10 mouse cellular contexts compared by ENCODE assay signal in the genomic region with DNA sequence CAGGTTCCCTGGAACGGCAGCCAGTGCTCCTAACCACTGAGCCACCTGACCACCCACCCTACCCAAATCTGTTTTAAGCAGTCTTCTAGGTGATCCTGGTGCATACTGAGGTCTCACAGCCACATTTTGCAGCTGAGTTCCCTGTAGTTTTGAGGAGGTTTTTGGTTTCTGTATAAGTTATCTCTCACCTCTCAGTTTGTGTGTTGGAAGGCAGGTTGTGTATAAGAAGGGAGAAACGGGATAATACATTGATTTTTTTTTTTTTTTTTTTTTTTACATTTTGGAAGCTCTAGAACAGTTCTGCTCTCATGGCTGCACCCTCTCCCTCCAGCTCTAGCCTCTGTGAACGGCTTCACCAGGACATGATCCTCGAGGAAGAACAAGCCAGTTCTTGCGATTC. TPM values are rescaled to one million over a fixed set of nuclear protein-coding genes. Genes with fewer than 3 reads are reported as not detected.
DNase-seq lines count a peak whose midpoint lies in the region; ATAC-seq lines count a peak whose summit lies in the region.
"Had no signal": no experiment of that assay in that cellular context is flagged by ENCODE, and none has a peak within 500 bp of the region (broad histone marks: within the 10 kb centered on the region; RNA-seq: fewer than 3 reads in every experiment).

No protein-coding gene starts in this region.

- DNase-seq in kidney, adult 11 months: no peak
- DNase-seq in thymus, postnatal 0 days (ENCODE audit: low spot score): no peak
- no peak for DNase-seq in right cerebral cortex, postnatal 10 days (ENCODE audit: low spot score in 2 of 2)
- DNase-seq in left cerebral cortex, postnatal 36 days (ENCODE audit: low spot score in 2 of 2): no peak
- DNase-seq: thymus, adult 2 months had no signal

- H3K9me3 ChIP-seq in kidney, embryonic 14.5 days (ENCODE audit: control insufficient read depth, low read length): no peaks in the 10 kb centered on the region
- no peaks in the 10 kb centered on the region; the same call in 1 of the 2 replicates for H3K9me3 ChIP-seq in embryonic facial prominence, embryonic 13.5 days
- H3K9me3 ChIP-seq in hindbrain, embryonic 15.5 days: no peaks in the 10 kb centered on the region
- H3K9me3 ChIP-seq in midbrain, embryonic 16.5 days (replicated peaks; ENCODE audit: control insufficient read depth, low read length, poor library complexity, severe bottlenecking): no peaks in the 10 kb centered on the region

- H3K27ac ChIP-seq in kidney, embryonic 14.5 days (ENCODE audit: low read depth, low read length): no peak overlapping the region
- H3K27ac ChIP-seq in embryonic facial prominence, embryonic 13.5 days: no peak overlapping the region
- no peak overlapping the region for H3K27ac ChIP-seq in hindbrain, embryonic 15.5 days (replicated peaks)
- no peak overlapping the region for H3K27ac ChIP-seq in midbrain, embryonic 16.5 days (ENCODE audit: low read length)

- H3K36me3 ChIP-seq in kidney, embryonic 14.5 days (ENCODE audit: control insufficient read depth, insufficient read depth, low read length): peaks cover 25% of the 10 kb centered on the region
- peaks cover 43% of the 10 kb centered on the region for H3K36me3 ChIP-seq in embryonic facial prominence, embryonic 13.5 days
- H3K36me3 ChIP-seq in hindbrain, embryonic 15.5 days: peaks cover 32% of the 10 kb centered on the region
- peaks cover 33% of the 10 kb centered on the region for H3K36me3 ChIP-seq in midbrain, embryonic 16.5 days (ENCODE audit: control insufficient read depth, insufficient read depth, low read length)

- H3K4me2 ChIP-seq in kidney, embryonic 14.5 days (replicated peaks; ENCODE audit: low read depth, low read length): peak overlapping the region; percentile 74
- H3K4me2 ChIP-seq in embryonic facial prominence, embryonic 13.5 days: peak overlapping the region; percentile 78
- peak overlapping the region; percentile 85 for H3K4me2 ChIP-seq in hindbrain, embryonic 15.5 days
- H3K4me2 ChIP-seq in midbrain, embryonic 16.5 days (ENCODE audit: low read length): peak overlapping the region; percentile 70

- 77% methylated on average over 5 of the region's 5 CpGs for WGBS in kidney, embryonic 14.5 days
- 76% methylated on average over 5 of the region's 5 CpGs for WGBS in embryonic facial prominence, embryonic 13.5 days
- WGBS in hindbrain, embryonic 15.5 days: 72% methylated on average over 5 of the region's 5 CpGs
- WGBS in midbrain, embryonic 16.5 days: 78% methylated on average over 5 of the region's 5 CpGs

- H3K9ac ChIP-seq in kidney, embryonic 14.5 days (ENCODE audit: low read depth, low read length): no peak overlapping the region
- H3K9ac ChIP-seq in embryonic facial prominence, embryonic 13.5 days: peak overlapping the region; percentile 66; the same call in 1 of the 2 replicates
- peak overlapping the region; percentile 91 for H3K9ac ChIP-seq in hindbrain, embryonic 15.5 days
- H3K9ac ChIP-seq in midbrain, embryonic 16.5 days (ENCODE audit: low read depth, low read length): peak overlapping the region; percentile 65

- no peaks in the 10 kb centered on the region for H3K27me3 ChIP-seq in kidney, embryonic 14.5 days (ENCODE audit: control insufficient read depth, insufficient read depth, low read length)
- H3K27me3 ChIP-seq in embryonic facial prominence, embryonic 13.5 days: no peaks in the 10 kb centered on the region
- no peaks in the 10 kb centered on the region for H3K27me3 ChIP-seq in hindbrain, embryonic 15.5 days
- H3K27me3 ChIP-seq in midbrain, embryonic 16.5 days (ENCODE audit: control insufficient read depth, insufficient read depth, low read depth, low read length): no peaks in the 10 kb centered on the region
- H3K27me3 ChIP-seq: megakaryocyte, embryonic 14.5 days had no signal

- intact Hi-C loops in left cerebral cortex, postnatal 36 days (cut with DNase I): no loop called here

- peaks cover 11% of the 10 kb centered on the region; the same call in 1 of the 2 replicates for H3K4me1 ChIP-seq in kidney, embryonic 14.5 days (ENCODE audit: control insufficient read depth, insufficient read depth, low read length)
- H3K4me1 ChIP-seq in embryonic facial prominence, embryonic 13.5 days: peaks cover 16% of the 10 kb centered on the region
- H3K4me1 ChIP-seq in hindbrain, embryonic 15.5 days (replicated peaks): peaks cover 31% of the 10 kb centered on the region
- peaks cover 19% of the 10 kb centered on the region for H3K4me1 ChIP-seq in midbrain, embryonic 16.5 days (ENCODE audit: control insufficient read depth, insufficient read depth, low read length)

- peak overlapping the region; percentile 89; the same call in 1 of the 2 replicates for H3K4me3 ChIP-seq in kidney, embryonic 14.5 days (ENCODE audit: low read length)
- peak overlapping the region; percentile 91 for H3K4me3 ChIP-seq in embryonic facial prominence, embryonic 13.5 days
- H3K4me3 ChIP-seq in hindbrain, embryonic 15.5 days: peak overlapping the region; percentile 84
- peak overlapping the region; percentile 88 for H3K4me3 ChIP-seq in midbrain, embryonic 16.5 days (ENCODE audit: low read depth, low read length)
- H3K4me3 ChIP-seq: megakaryocyte, embryonic 14.5 days had no signal

- no peak for ATAC-seq in kidney, embryonic 14.5 days (ENCODE audit: low FRiP score, low TSS enrichment)
- ATAC-seq in embryonic facial prominence, embryonic 13.5 days (ENCODE audit: insufficient number of reproducible peaks, insufficient read depth, low FRiP score, low TSS enrichment, low read depth): no peak
- ATAC-seq in hindbrain, embryonic 15.5 days (ENCODE audit: low FRiP score, low read depth): no peak
- no peak for ATAC-seq in midbrain, embryonic 16.5 days

RNA-seq across cellular contexts. Expression of a gene that starts 2.1 kb away (rescaled TPM):
- 8.3 and 8.9 TPM in 2 replicates for polyA plus RNA-seq in kidney, embryonic 14.5 days (2014; fragmentation: Nextera tagmentation; extraction: Ambion mirVana)
- 10.8 and 11.7 TPM in 2 replicates for polyA plus RNA-seq in embryonic facial prominence, embryonic 13.5 days (2015; fragmentation: Nextera tagmentation; extraction: Ambion mirVana)
- 12.0 and 12.7 TPM in 2 replicates for polyA plus RNA-seq in hindbrain, embryonic 15.5 days (2015; fragmentation: Nextera tagmentation; extraction: Ambion mirVana)
- 14.0 and 14.8 TPM in 2 replicates for polyA plus RNA-seq in midbrain, embryonic 16.5 days (2015; fragmentation: Nextera tagmentation; extraction: Ambion mirVana)
- 2.1 and 2.6 TPM in 2 replicates for polyA plus RNA-seq in thymus, postnatal 0 days (2015; fragmentation: Nextera tagmentation; extraction: Ambion mirVana)
- 10 to 100 TPM; 12.8 to 12.9 TPM for total RNA-seq in left cerebral cortex, postnatal 36 days (2021)

RNA-seq across cellular contexts. Expression of a gene that starts 17.5 kb away (rescaled TPM):
- polyA plus RNA-seq in kidney, embryonic 14.5 days (2014; fragmentation: Nextera tagmentation; extraction: Ambion mirVana): 9.1 and 14.3 TPM in 2 replicates
- polyA plus RNA-seq in embryonic facial prominence, embryonic 13.5 days (2015; fragmentation: Nextera tagmentation; extraction: Ambion mirVana): 12.8 and 16.3 TPM in 2 replicates
- polyA plus RNA-seq in hindbrain, embryonic 15.5 days (2015; fragmentation: Nextera tagmentation; extraction: Ambion mirVana): 13.8 and 14.6 TPM in 2 replicates
- polyA plus RNA-seq in midbrain, embryonic 16.5 days (2015; fragmentation: Nextera tagmentation; extraction: Ambion mirVana): 15.4 and 17.6 TPM in 2 replicates
- polyA plus RNA-seq in thymus, postnatal 0 days (2015; fragmentation: Nextera tagmentation; extraction: Ambion mirVana): 12.8 TPM in 2 replicates
- total RNA-seq in left cerebral cortex, postnatal 36 days (2021): 10 to 100 TPM; 16.2 to 17.3 TPM

RNA-seq across cellular contexts. Expression of a gene that starts 30.0 kb away (rescaled TPM):
- polyA plus RNA-seq in kidney, embryonic 14.5 days (2014; fragmentation: Nextera tagmentation; extraction: Ambion mirVana): 4.9 and 12.3 TPM in 2 replicates
- polyA plus RNA-seq in embryonic facial prominence, embryonic 13.5 days (2015; fragmentation: Nextera tagmentation; extraction: Ambion mirVana): 17.3 and 18.1 TPM in 2 replicates
- 23.5 and 24.1 TPM in 2 replicates for polyA plus RNA-seq in hindbrain, embryonic 15.5 days (2015; fragmentation: Nextera tagmentation; extraction: Ambion mirVana)
- 32.2 and 32.3 TPM in 2 replicates for polyA plus RNA-seq in midbrain, embryonic 16.5 days (2015; fragmentation: Nextera tagmentation; extraction: Ambion mirVana)
- 10.4 and 11.7 TPM in 2 replicates for polyA plus RNA-seq in thymus, postnatal 0 days (2015; fragmentation: Nextera tagmentation; extraction: Ambion mirVana)
- 10 to 100 TPM; 21.0 to 21.1 TPM for total RNA-seq in left cerebral cortex, postnatal 36 days (2021)

RNA-seq across cellular contexts. Expression of a gene that starts 59.1 kb away (rescaled TPM):
- not detected in 2 replicates for polyA plus RNA-seq in kidney, embryonic 14.5 days (2014; fragmentation: Nextera tagmentation; extraction: Ambion mirVana)
- polyA plus RNA-seq in embryonic facial prominence, embryonic 13.5 days (2015; fragmentation: Nextera tagmentation; extraction: Ambion mirVana): not detected in 2 replicates
- polyA plus RNA-seq in hindbrain, embryonic 15.5 days (2015; fragmentation: Nextera tagmentation; extraction: Ambion mirVana): 0.29 and 0.60 TPM in 2 replicates
- polyA plus RNA-seq in midbrain, embryonic 16.5 days (2015; fragmentation: Nextera tagmentation; extraction: Ambion mirVana): 1.0 and 1.1 TPM in 2 replicates
- polyA plus RNA-seq in thymus, postnatal 0 days (2015; fragmentation: Nextera tagmentation; extraction: Ambion mirVana): not detected in 2 replicates
- not detected for total RNA-seq in left cerebral cortex, postnatal 36 days (2021)
